Mouse (Mus musculus) gastrocnemius, postnatal 4 days (tissue): ENCODE results near the gene Ppm1b. TPM values are rescaled to one million over a fixed set of nuclear protein-coding genes. Genes with fewer than 3 reads are reported as not detected.

ENCODE experiments used
- DNase-seq, 2 experiments: peaks; one replicate each; pipeline ENCODE4 v3.0.0; 2021 to 2022; ENCODE audit warnings: low spot score in 2 of 2, mixed read lengths in 2 of 2
- total RNA-seq, 2 experiments: library from RNA; stranded (reverse); gene quantifications; 2 replicates each; pipeline ENCODE4 v1.2.3; 2021

Gene Ppm1b
- total RNA-seq, 2 experiments from 2014 or later, result 140 to 148 TPM

- DNase-seq, result peak; percentile 99 to 100
Measured at GRCm38 (mm10) chr17:84957487-84958259, 1.1 kb downstream of the Ppm1b start.

GRCm38 (mm10) chr17:84958411-84958911 lies 1.9 kb downstream of the Ppm1b start:
- no peak for DNase-seq

- no peak for DNase-seq
Measured at GRCm38 (mm10) chr17:84958986-84959664, 2.6 kb downstream of the Ppm1b start.

- no peak for DNase-seq
Measured at GRCm38 (mm10) chr17:84959665-84960020, 3.1 kb downstream of the Ppm1b start.

DNA sequence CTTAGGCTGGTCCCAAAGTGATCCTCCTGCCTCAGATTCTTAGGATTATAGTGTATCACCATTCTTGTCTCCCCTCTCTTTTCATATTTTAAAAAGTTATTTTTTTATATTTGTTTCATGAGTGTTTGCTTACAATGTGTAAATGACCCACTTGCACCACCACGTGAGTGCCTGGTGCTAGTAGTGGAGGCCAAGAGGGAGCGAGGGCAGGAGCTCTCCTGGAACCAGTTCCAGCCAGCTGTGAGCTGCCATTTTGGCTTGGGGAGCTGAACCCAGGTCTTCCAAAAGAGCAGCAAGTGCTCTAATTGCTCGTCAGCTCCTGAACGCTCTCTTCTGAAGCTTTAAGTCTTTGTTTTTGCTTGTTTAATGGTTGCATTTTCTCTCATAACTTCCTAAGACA lies 3.6 kb downstream of the Ppm1b start:
- no peak for DNase-seq

GRCm38 (mm10) chr17:84962046-84962445 lies 5.5 kb downstream of the Ppm1b start:
- DNase-seq, result no peak

GRCm38 (mm10) chr17:84963651-84964050 lies 7.1 kb downstream of the Ppm1b start:
- DNase-seq, result no peak

DNA sequence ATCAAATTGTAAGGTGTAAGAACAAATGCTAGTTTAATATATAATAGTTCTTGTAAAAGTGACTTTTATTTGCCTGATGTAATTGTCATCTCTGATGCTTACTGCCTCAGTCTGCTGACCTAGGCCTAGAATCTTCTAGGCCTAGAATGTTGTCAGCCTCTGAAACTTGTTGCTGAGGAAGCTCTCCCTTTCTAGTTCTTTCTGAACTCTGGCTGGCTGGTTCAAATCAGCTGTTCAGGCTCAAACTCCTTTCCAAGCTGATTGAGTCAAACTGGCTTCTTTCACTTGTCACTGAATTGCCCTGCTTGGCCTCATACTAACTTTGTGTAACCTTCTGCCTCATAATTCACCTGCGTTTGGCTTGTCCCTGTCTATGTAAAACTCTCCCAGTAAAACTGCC lies 9.7 kb downstream of the Ppm1b start:
- DNase-seq, result no peak

GRCm38 (mm10) chr17:84967045-84967444 lies 10.5 kb downstream of the Ppm1b start:
- DNase-seq, result no peak

GRCm38 (mm10) chr17:84969916-84970315 lies 13.4 kb downstream of the Ppm1b start:
- no peak for DNase-seq

DNA sequence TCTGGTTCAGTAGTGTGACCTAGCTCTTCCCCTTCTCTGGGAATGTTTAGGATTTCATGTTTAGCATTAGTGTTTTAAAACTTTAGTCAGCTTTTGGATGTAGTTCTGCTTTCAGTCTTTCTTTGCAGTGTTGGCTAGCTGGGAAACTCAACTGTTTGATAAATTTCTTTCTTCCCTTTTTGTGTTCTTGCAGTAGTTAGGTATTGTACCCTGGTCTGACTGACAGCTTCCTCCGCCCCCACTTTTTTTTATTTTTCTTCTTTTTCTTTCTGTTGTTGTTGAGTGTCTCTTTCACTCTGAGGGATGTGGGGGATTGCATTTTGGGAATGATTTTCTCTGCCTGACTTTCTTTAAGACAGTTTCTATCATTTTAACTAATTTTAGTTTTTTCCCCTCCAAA lies 25.2 kb downstream of the Ppm1b start:
- DNase-seq, result no peak

GRCm38 (mm10) chr17:84982735-84983134 lies 26.2 kb downstream of the Ppm1b start:
- no peak for DNase-seq

DNA sequence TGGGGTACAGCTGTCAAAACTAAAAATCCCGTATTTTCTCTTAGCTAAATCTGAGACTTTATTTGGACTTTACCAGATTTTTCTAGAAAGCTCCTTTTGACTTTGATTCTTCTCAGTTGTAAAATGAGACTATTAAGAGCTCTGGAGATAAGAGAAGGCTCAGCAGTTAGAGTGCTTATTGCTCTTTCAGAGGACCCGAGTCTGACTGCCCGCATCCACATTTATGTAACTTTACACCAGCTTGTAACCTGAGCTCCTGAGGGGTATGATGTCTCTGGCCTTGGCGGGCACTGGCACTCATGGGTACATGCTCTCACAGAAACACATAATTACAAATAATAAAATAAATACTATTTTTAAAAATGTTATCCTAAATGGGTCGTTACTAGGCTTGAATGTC lies 29.8 kb downstream of the Ppm1b start:
- DNase-seq, result no peak

DNA sequence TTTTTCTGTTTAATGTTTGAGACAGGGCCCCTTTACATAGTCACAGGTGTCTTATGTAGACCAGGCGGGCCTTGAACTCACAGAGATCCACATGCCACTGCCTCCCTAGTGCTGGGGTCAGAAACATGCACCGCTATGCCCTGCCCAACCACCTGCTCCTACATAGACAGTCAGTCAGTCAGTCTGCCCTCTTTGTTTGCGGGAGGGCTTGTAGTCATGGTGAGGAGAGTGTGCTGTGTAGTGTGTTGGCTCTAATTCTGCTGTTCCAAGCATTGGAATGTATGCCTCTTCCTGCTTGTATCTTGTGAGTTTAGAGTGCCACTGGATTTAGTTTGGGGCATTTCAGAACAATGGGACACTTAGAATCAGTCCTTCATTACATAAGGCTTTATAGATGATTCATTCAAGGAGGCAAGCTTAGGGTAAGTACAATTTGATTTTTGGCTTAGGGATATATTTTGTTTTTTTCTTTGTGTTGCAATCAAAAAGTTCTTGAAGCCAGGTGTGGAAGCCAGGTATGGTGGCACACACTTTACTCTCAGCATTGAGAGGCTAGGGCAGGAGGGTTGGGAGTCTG lies 31.4 kb downstream of the Ppm1b start:
- no peak for DNase-seq

- DNase-seq, result no peak
Measured at GRCm38 (mm10) chr17:84988514-84988913, 32.0 kb downstream of the Ppm1b start.

- DNase-seq, result no peak
Measured at GRCm38 (mm10) chr17:84995844-84996243, 39.3 kb downstream of the Ppm1b start.

- no peak for DNase-seq
Measured at GRCm38 (mm10) chr17:84997639-84998038, 41.1 kb downstream of the Ppm1b start.

GRCm38 (mm10) chr17:84999636-85000035 lies 43.1 kb downstream of the Ppm1b start:
- DNase-seq, result no peak

DNA sequence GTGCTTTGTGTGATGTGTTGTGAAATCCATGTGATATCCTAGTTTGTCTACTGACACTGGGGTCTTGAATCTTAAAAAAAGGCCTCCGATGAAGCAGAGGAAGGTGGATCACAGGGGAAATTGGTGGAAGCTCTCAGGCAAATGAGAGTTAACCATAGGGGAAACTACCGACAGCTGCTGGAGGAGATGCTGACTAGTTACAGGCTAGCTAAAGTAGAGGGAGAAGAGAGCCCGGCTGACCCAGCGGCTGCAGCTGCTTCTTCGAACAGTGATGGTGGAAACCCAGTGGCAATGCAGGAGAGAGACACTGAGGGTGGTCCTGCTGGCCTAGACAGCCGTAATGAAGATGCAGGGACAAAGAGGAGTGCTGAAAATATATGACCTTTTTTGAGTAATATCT lies 56.9 kb downstream of the Ppm1b start:
- DNase-seq, result no peak

GRCm38 (mm10) chr17:85014632-85015031 lies 58.1 kb downstream of the Ppm1b start:
- DNase-seq, result no peak

GRCm38 (mm10) chr17:85018344-85018743 lies 61.8 kb downstream of the Ppm1b start:
- no peak for DNase-seq

GRCm38 (mm10) chr17:85018794-85019193 lies 62.3 kb downstream of the Ppm1b start:
- no peak for DNase-seq
